In genomic region chr7:111663139-111664073, GRCm38 (mm10) we compare ENCODE assay signal across 8 mouse cellular contexts.
DNase-seq lines count a peak whose midpoint lies in the region; ATAC-seq lines count a peak whose summit lies in the region.

No protein-coding gene starts in this region.

- no peaks in the 10 kb centered on the region for H3K9me3 ChIP-seq in stomach, embryonic 16.5 days (replicated peaks; ENCODE audit: control insufficient read depth, low read length)

- H3K9ac ChIP-seq in stomach, embryonic 16.5 days (ENCODE audit: low read length): peak overlapping the region; percentile 54

- peak overlapping the region; percentile 70; the same call in 1 of the 2 replicates for H3K27ac ChIP-seq in stomach, embryonic 16.5 days (ENCODE audit: low read length)

- no peak overlapping the region for H3K4me2 ChIP-seq in stomach, embryonic 16.5 days (ENCODE audit: low read depth, low read length)

- H3K36me3 ChIP-seq in stomach, embryonic 16.5 days (ENCODE audit: control insufficient read depth, insufficient read depth, low read length): no peaks in the 10 kb centered on the region

- no peaks in the 10 kb centered on the region for H3K27me3 ChIP-seq in stomach, embryonic 16.5 days (ENCODE audit: control insufficient read depth, insufficient read depth, low read length)

- H3K4me3 ChIP-seq in stomach, embryonic 16.5 days (replicated peaks; ENCODE audit: low read length): no peak overlapping the region

- peak; percentile 50; the same call in 1 of the 2 replicates for ATAC-seq in stomach, embryonic 16.5 days (ENCODE audit: insufficient read depth, low FRiP score)

- DNase-seq in embryo, embryonic 10 days (ENCODE audit: low spot score): peak; percentile 14
- no peak for DNase-seq in embryo, embryonic 9.5 days (ENCODE audit: extremely low spot score)
- peak; percentile 83 for DNase-seq in brain, adult 2 months (ENCODE audit: low read depth, low spot score)
- DNase-seq in forelimb bud, embryonic 11.5 days (ENCODE audit: low read depth, low spot score): peak; percentile 24
- peak; percentile 23 to 47 for DNase-seq in kidney, postnatal 25 days
- DNase-seq in natural killer cell, adult 2 months (ENCODE audit: low spot score in 2 of 2): no peak
- DNase-seq in spleen, postnatal 10 days (ENCODE audit: low spot score in 2 of 2): no peak

- H3K4me1 ChIP-seq in stomach, embryonic 16.5 days (ENCODE audit: control insufficient read depth, insufficient read depth, low read length): peaks cover 18% of the 10 kb centered on the region

- 31% methylated on average over 14 of the region's 14 CpGs for WGBS in stomach, embryonic 16.5 days

Comparison
In these comparisons a context has a peak if more than half of its experiments do, and no peak if none do; other contexts are left out.
1. DNase-seq: peak in embryo, embryonic 10 days (single experiment), brain, adult 2 months (single experiment), forelimb bud, embryonic 11.5 days (single experiment) and kidney, postnatal 25 days (2 of 2); none in embryo, embryonic 9.5 days (single experiment), natural killer cell, adult 2 months (0 of 2) and spleen, postnatal 10 days (0 of 2).